Mouse (Mus musculus): ENCODE results near the gene Txndc5. TPM values are rescaled to one million over a fixed set of nuclear protein-coding genes. Genes with fewer than 3 reads are reported as not detected.

The Txndc5 gene
- polyA plus RNA-seq, 1 experiment: 49.4 TPM

DNA sequence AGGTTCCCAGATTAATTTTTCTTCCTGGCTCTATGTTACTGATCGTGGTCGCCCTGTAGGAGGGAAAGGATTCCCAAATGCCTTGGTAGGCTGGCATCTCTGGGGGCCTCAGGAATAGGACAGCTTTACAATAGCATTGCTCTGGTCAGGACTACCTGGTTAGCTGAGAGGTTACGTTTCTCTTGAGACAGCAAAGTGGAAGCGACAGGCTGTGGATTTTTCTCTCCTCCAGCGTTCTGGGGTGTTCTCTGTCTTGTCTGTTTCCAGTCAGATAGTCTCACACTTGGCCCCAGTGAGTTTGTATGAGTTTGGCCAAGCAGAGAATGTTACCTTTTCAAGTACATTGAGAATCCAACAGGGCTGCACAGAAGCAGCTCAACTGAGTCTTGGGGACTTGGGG, 77.2 kb downstream of the Txndc5 start:
- no peaks in the 10 kb centered on the region for H3K27me3 ChIP-seq (ENCODE audit: control insufficient read depth, insufficient read depth, low read length)
- no peak for TF ChIP-seq CTCF (IDR thresholded peaks at IDR 0.05; ENCODE audit: borderline replicate concordance, control insufficient read depth, extremely low read depth, insufficient read depth, low read length, poor library complexity)
- no peak for TF ChIP-seq POLR2A (IDR thresholded peaks at IDR 0.05; ENCODE audit: control insufficient read depth, extremely low read depth, insufficient read depth, low read length, poor library complexity)
- WGBS: 91% methylated on average over 5 of the region's 5 CpGs
- DNase-seq: no peak
- no peak overlapping the region for H3K27ac ChIP-seq (ENCODE audit: control insufficient read depth, insufficient read depth, low read length)
- H3K4me1 ChIP-seq (replicated peaks; ENCODE audit: control insufficient read depth, insufficient read depth, low read length): no peaks in the 10 kb centered on the region
- H3K4me3 ChIP-seq (ENCODE audit: control insufficient read depth, insufficient read depth, low read length): no peak overlapping the region
- no peaks in the 10 kb centered on the region for H3K36me3 ChIP-seq (ENCODE audit: control insufficient read depth, insufficient read depth, low read length)

Other genes starting within 250 kb of the Txndc5 start
- gene Bmp6, start 183.7 kb downstream of the Txndc5 start, polyA plus RNA-seq (2012; rRNA removed): 2.9 and 4.1 TPM in 2 replicates
- gene Bloc1s5, start 106.3 kb upstream of the Txndc5 start, polyA plus RNA-seq (2012; rRNA removed): 2.7 and 3.5 TPM in 2 replicates
- 11.3 and 12.3 TPM in 2 replicates for gene Eef1e1, start 130.2 kb upstream of the Txndc5 start, polyA plus RNA-seq (2012; rRNA removed)

All from thymus, adult 2 months (tissue).